Mouse (Mus musculus) lung, postnatal 4 days (tissue): Measurements from ENCODE around the gene Slc6a9.
A peak's percentile ranks its signal among the peaks of the same experiment; 100 is the strongest.

Experiments used
- DNase-seq, 2 experiments: peaks; one replicate each; pipeline ENCODE4 v3.0.0; 2021

Slc6a9 gene

GRCm38 (mm10) chr4:117914031-117914430 is 79.7 kb downstream of the Slc6a9 start:
- no peak for DNase-seq

DNA sequence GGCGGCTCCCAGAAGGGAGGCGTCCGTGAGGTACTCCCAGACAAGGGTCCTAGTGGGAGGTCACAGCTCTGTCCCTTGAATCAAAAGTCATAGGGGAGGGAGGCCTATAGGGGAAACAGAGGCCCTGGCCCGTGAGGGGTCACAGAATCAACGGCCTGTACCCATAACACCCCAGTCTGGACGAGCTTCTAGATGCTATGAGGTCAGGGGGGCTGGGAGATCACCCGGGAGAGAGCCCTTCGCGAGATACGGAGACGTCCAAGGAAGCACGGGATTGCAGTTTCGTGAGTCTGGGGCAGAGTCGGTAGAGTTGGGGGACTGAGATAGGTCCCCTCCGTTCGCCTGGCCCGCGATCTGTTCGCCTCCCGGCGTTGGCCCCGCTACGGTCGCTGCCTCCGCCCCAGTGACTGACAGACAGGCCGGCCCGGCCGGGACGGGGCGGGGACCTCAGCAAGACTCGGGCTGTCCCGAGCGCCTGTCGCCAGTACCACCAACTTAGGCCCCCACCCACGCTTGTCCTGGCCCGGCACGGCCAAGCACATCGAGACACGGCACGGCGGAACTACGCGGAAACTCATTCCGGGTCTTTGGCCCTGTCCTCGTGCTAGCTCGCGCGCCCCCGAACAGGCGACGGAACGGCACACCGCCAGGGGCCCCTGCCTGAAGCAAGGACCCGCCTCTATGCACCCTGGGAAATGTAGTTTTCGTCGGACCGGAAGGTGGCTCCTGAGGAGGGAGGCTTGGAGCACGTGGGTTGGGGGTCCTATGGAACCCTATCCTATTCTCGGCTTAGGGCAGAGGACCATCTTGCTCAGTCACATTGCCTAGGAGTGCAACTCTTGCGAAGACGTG is 80.5 kb downstream of the Slc6a9 start, which contains the start of gene Ipo13:
Gene Ipo13, minus strand, starts transcription at position 409 of the 852 bp plus-strand sequence.
- peak; percentile 92 to 93 for DNase-seq

GRCm38 (mm10) chr4:117915489-117916105 is 81.3 kb downstream of the Slc6a9 start:
- no peak for DNase-seq

- DNase-seq = no peak
Observed at GRCm38 (mm10) chr4:117916386-117916785, 82.1 kb downstream of the Slc6a9 start.

GRCm38 (mm10) chr4:117917402-117917801 is 83.1 kb downstream of the Slc6a9 start:
- no peak for DNase-seq

DNA sequence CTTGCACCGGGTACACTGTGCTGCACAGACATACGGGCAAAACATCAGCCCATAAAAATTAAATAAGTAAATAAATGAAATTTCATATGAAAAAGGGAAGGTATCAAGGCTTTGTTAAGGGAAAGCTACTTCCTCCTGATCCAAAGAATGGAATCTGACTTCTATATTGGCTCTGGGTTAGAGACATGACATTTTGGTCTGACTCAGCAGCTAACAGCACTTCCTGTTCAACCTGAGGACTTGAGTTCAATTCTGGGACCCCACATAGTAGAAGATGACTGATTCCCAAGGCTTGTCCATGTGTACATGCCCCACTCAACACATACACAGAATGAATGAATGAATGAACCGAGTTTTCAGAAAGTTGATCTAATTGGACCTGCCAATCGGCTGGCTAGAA is 83.5 kb downstream of the Slc6a9 start:
- no peak for DNase-seq

DNA sequence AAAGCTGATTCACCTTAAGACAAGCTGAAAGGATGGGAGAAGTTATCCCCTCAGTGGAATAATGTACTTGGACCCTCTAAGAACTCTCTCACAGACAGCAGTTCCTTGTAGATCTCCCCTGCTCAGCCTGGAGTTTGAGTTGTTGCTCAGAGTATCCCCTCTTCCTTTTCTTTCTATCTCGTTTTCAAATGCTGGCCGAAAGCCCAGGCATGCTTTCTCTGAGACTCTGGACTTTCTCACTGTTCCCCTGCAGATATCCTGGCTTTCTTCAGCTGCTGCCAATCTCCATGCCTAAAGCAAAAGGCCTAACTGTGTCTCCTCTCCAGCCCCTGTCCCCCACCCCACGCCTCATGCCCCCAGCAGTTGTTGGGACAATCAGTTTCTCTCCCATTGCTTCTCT is 84.0 kb downstream of the Slc6a9 start:
- peak in 1 of 2 experiments; percentile 12 for DNase-seq

DNA sequence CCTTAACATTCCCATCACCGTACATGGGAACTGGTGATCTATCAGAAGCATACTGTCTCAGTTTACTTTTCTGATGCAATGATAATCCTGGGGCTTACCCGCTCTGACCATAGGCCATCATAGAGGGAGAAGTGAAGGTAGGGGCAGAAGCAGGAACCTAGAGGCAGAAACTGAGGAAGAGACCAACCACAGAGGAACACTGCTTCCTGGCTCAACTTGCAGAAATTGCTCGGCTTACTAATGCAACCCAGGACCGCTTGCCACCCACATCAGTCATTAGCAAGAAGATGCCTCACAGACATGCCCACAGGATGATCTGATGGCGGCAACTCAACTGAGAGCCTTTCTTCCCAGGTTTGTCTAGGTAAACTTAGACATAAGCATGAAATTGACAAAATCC is 84.5 kb downstream of the Slc6a9 start:
- DNase-seq = peak in 1 of 2 experiments; percentile 10

DNA sequence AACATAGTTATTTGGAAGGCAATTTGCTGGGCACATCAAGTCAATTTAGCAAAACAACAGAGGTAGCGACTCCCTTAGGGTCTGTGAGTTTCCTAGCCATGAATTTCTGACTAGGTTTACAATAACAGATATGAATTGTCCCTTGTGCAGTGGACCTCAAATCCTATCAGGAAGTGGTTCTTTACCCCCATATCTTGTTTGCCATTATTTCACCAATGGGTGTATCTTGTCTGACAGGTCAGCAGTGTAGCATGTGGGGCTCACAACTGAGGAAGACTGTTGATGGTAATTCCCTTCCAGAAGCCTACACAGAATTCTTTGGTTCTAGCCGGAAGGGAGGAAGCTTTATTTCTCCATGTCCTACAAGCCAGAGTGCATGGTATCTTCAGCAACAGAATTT is 87.1 kb downstream of the Slc6a9 start:
- DNase-seq = no peak

GRCm38 (mm10) chr4:117923450-117923849 is 89.1 kb downstream of the Slc6a9 start:
- peak in 1 of 2 experiments; percentile 16 for DNase-seq
